Mouse (Mus musculus) forebrain, postnatal 0 days (tissue): ENCODE results near the gene Olfm2. TPM values are rescaled to one million over a fixed set of nuclear protein-coding genes. Genes with fewer than 3 reads are reported as not detected.

Experiments
- ATAC-seq: fragments of 200-750 bp; cut with Nextera tagmentation; 2 replicates; pipeline ENCODE4 v1.8.0; 2017; ENCODE audit warnings: mild to moderate bottlenecking, moderate library complexity
- DNase-seq: peaks from one replicate; pipeline ENCODE4 v3.0.0-alpha.2; 2015
- H3K27ac ChIP-seq: fragments of 300-500 bp; sonication (generic); 2 replicates; pipeline ENCODE4 v1.5.1; 2014; ENCODE audit warnings: low read depth, mild to moderate bottlenecking, antibody characterized with exemption, low read length, moderate library complexity, mixed read lengths
- H3K27me3 ChIP-seq: fragments of 300-500 bp; sonication (generic); 2 replicates; pipeline ENCODE4 v1.6.1; 2014; ENCODE audit warnings: mild to moderate bottlenecking, low read length, mixed read lengths; ENCODE audit not compliant: insufficient read depth
- H3K36me3 ChIP-seq: fragments of 300-500 bp; sonication (generic); 2 replicates; pipeline ENCODE4 v1.6.1; 2014; ENCODE audit warnings: mild to moderate bottlenecking, moderate library complexity; ENCODE audit not compliant: insufficient read depth
- H3K4me1 ChIP-seq: fragments of 300-500 bp; sonication (generic); 2 replicates; pipeline ENCODE4 v1.6.1; 2014; ENCODE audit warnings: antibody characterized with exemption; ENCODE audit not compliant: insufficient read depth
- H3K4me2 ChIP-seq: fragments of 300-500 bp; sonication (generic); 2 replicates; pipeline ENCODE4 v1.6.1; 2014; ENCODE audit warnings: low read depth, mild to moderate bottlenecking, moderate library complexity
- H3K4me3 ChIP-seq: fragments of 300-500 bp; sonication (generic); 2 replicates; pipeline ENCODE4 v1.5.1; 2014; ENCODE audit warnings: low read depth, low read length, mixed read lengths
- H3K9ac ChIP-seq: fragments of 300-500 bp; sonication (generic); 2 replicates; pipeline ENCODE4 v1.6.1; 2014; ENCODE audit warnings: mild to moderate bottlenecking
- H3K9me3 ChIP-seq: fragments of 300-500 bp; sonication (generic); 2 replicates; pipeline ENCODE4 v1.6.1; 2016; ENCODE audit warnings: low read length
- CTCF ChIP-seq: sonication (generic); IDR thresholded peaks from 2 replicates; pipeline ENCODE4 v1.5.1; 2016; ENCODE audit warnings: antibody characterized with exemption, control low read depth, low read depth
- WGBS: fragments of 180-500 bp; shearing (Covaris S2); extraction: QIAGEN DNeasy Blood & Tissue Kit; methylation state at CpG from one replicate; pipeline ENCODE4 v1.1.7; 2014; 5-methylcytosine and 5-hydroxymethylcytosine counted together
- polyA plus RNA-seq: library from polyadenylated mRNA; unstranded; fragments of >200 nt; fragmentation: Nextera tagmentation; extraction: Ambion mirVana; gene quantifications from 2 replicates; pipeline ENCODE4 v1.2.1, GENCODE M21; 2015
- total RNA-seq: library from RNA; depleted of rRNA; stranded (reverse); fragments of >200 nt; gene quantifications from 2 replicates; pipeline ENCODE4 v1.2.3, GENCODE M21; 2014

Olfm2 gene
- total and polyA plus RNA-seq, 2 experiments from 2014 or later: 249 to 263 TPM

GRCm38 (mm10) chr9:20745129-20745966, 801 bp downstream of the Olfm2 start:
- Histone ChIP-seq H3K4me1 (no peaks in the 10 kb centered on the region), H3K36me3 (0 out of 2 replicates have a peak, but pooled peaks cover 7% of the 10 kb centered on the region), H3K27me3 (no peaks in the 10 kb centered on the region), H3K9me3 (no peaks in the 10 kb centered on the region), H3K4me3 (peak overlapping the region; percentile 84), H3K9ac (peak overlapping the region; percentile 91), H3K4me2 (peak overlapping the region; percentile 66), H3K27ac (peak overlapping the region; percentile 67)
- WGBS: 11% methylated on average over 17 of the region's 17 CpGs
- ATAC-seq (peak; percentile 49), DNase-seq (peak; percentile 68)
- TF ChIP-seq CTCF: no peak; the same call in 1 of the 2 replicates

- ATAC-seq (peak; percentile 24; the same call in 1 of the 2 replicates), DNase-seq (peak; percentile 67)
- Histone ChIP-seq H3K4me3 (peak overlapping the region; percentile 84), H3K4me1 (no peaks in the 10 kb centered on the region), H3K27ac (no peak overlapping the region), H3K36me3 (0 out of 2 replicates have a peak, but pooled peaks cover 7% of the 10 kb centered on the region), H3K4me2 (peak overlapping the region; percentile 66), H3K9ac (peak overlapping the region; percentile 91), H3K9me3 (no peaks in the 10 kb centered on the region), H3K27me3 (no peaks in the 10 kb centered on the region)
- WGBS: 11% methylated on average over 22 of the region's 22 CpGs
- peak; percentile 86 for TF ChIP-seq CTCF
Measured at GRCm38 (mm10) chr9:20743946-20744738, 2.0 kb downstream of the Olfm2 start.

GRCm38 (mm10) chr9:20740407-20740806, 5.7 kb downstream of the Olfm2 start:
- Histone ChIP-seq H3K27me3 (no peaks in the 10 kb centered on the region), H3K4me3 (no peak overlapping the region), H3K4me1 (no peaks in the 10 kb centered on the region), H3K36me3 (0 out of 2 replicates have a peak, but pooled peaks cover 7% of the 10 kb centered on the region), H3K9me3 (no peaks in the 10 kb centered on the region), H3K4me2 (no peak overlapping the region), H3K27ac (no peak overlapping the region), H3K9ac (no peak overlapping the region)
- peak; percentile 76 for ATAC-seq
- 2% methylated on average over 12 of the region's 12 CpGs for WGBS
- TF ChIP-seq CTCF: peak; percentile 96
- DNase-seq: peak; percentile 88

GRCm38 (mm10) chr9:20738251-20738999, 7.7 kb downstream of the Olfm2 start:
- DNase-seq (peak; percentile 56), ATAC-seq (no peak)
- Histone ChIP-seq H3K36me3 (0 out of 2 replicates have a peak, but pooled peaks cover 7% of the 10 kb centered on the region), H3K9ac (no peak overlapping the region), H3K27ac (no peak overlapping the region), H3K4me3 (no peak overlapping the region), H3K9me3 (no peaks in the 10 kb centered on the region), H3K4me2 (no peak overlapping the region), H3K27me3 (no peaks in the 10 kb centered on the region), H3K4me1 (no peaks in the 10 kb centered on the region)
- 46% methylated on average over 8 of the region's 8 CpGs for WGBS
- peak; percentile 65 for TF ChIP-seq CTCF

- no peak for TF ChIP-seq CTCF
- H3K4me3 ChIP-seq: no peak overlapping the region
- no peaks in the 10 kb centered on the region for H3K9me3 ChIP-seq
- no peak for ATAC-seq
- H3K27me3 ChIP-seq: no peaks in the 10 kb centered on the region
- no peaks in the 10 kb centered on the region for H3K4me1 ChIP-seq
- H3K36me3 ChIP-seq: 0 out of 2 replicates have a peak, but pooled peaks cover 7% of the 10 kb centered on the region
- DNase-seq: no peak
- H3K27ac ChIP-seq: no peak overlapping the region
- 92% methylated on average over 2 of the region's 2 CpGs for WGBS
- H3K4me2 ChIP-seq: no peak overlapping the region
- H3K9ac ChIP-seq: no peak overlapping the region
Measured at GRCm38 (mm10) chr9:20737227-20737626, 8.9 kb downstream of the Olfm2 start.

GRCm38 (mm10) chr9:20734692-20735091, 11.5 kb downstream of the Olfm2 start:
- 73% methylated on average over 3 of the region's 3 CpGs for WGBS
- H3K4me1 ChIP-seq: no peaks in the 10 kb centered on the region
- no peak overlapping the region for H3K4me3 ChIP-seq
- DNase-seq (no peak), ATAC-seq (no peak)
- H3K9me3 ChIP-seq: no peaks in the 10 kb centered on the region
- no peak overlapping the region for H3K9ac ChIP-seq
- no peak overlapping the region for H3K4me2 ChIP-seq
- no peak for TF ChIP-seq CTCF
- no peaks in the 10 kb centered on the region for H3K27me3 ChIP-seq
- H3K36me3 ChIP-seq: no peaks in the 10 kb centered on the region
- no peak overlapping the region for H3K27ac ChIP-seq
